Mouse (Mus musculus) hindbrain, embryonic 10.5 days (tissue): ENCODE measurements around the gene Erich6. TPM values are rescaled to one million over a fixed set of nuclear protein-coding genes. Genes with fewer than 3 reads are reported as not detected.
A peak's percentile ranks its signal among the peaks of the same experiment; 100 is the strongest.

Source experiments
- DNase-seq: peaks from one replicate; pipeline ENCODE4 v3.0.0-alpha.2; 2017; ENCODE audit warnings: low spot score
- H3K27ac ChIP-seq: fragments of 300-500 bp; sonication (generic); 2 replicates; pipeline ENCODE4 v1.5.1; 2016; ENCODE audit warnings: mild to moderate bottlenecking, moderate library complexity
- H3K27me3 ChIP-seq: fragments of 300-500 bp; sonication (generic); 2 replicates; pipeline ENCODE4 v1.6.1; 2016; ENCODE audit warnings: mild to moderate bottlenecking; ENCODE audit not compliant: poor library complexity, insufficient read depth, severe bottlenecking
- H3K36me3 ChIP-seq: fragments of 300-500 bp; sonication (generic); 2 replicates; pipeline ENCODE4 v1.6.1; 2016; ENCODE audit warnings: mild to moderate bottlenecking, moderate library complexity
- H3K4me1 ChIP-seq: fragments of 300-500 bp; sonication (generic); replicated peaks from 2 replicates; pipeline ENCODE4 v1.6.1; 2016; ENCODE audit warnings: mild to moderate bottlenecking
- H3K4me3 ChIP-seq: fragments of 300-500 bp; sonication (generic); 2 replicates; pipeline ENCODE4 v1.5.1; 2016; ENCODE audit warnings: mild to moderate bottlenecking, moderate library complexity
- H3K9me3 ChIP-seq: fragments of 300-500 bp; sonication (generic); 2 replicates; pipeline ENCODE4 v1.6.1; 2016; ENCODE audit warnings: mild to moderate bottlenecking, moderate library complexity
- WGBS: fragments of 180-500 bp; shearing (Covaris S2); methylation state at CpG from one replicate; pipeline ENCODE4 v1.1.7; 2016; 5-methylcytosine and 5-hydroxymethylcytosine counted together
- polyA plus RNA-seq: library from polyadenylated mRNA; unstranded; fragments of >200 nt; fragmentation: Nextera tagmentation; extraction: Ambion mirVana; gene quantifications from 2 replicates; pipeline ENCODE4 v1.2.1, GENCODE M21; 2016

Gene Erich6
- polyA plus RNA-seq, 1 experiment from 2014 or later = not detected

GRCm38 (mm10) chr3:58672481-58673183, 35.6 kb upstream of the Erich6 start:
- Histone ChIP-seq H3K4me1 (peaks cover 20% of the 10 kb centered on the region), H3K9me3 (no peaks in the 10 kb centered on the region), H3K27me3 (no peaks in the 10 kb centered on the region), H3K27ac (no peak overlapping the region), H3K4me3 (no peak overlapping the region), H3K36me3 (0 out of 2 replicates have a peak, but pooled peaks cover 3% of the 10 kb centered on the region)
- DNase-seq = no peak
- 80% methylated on average over 4 of the region's 4 CpGs for WGBS

GRCm38 (mm10) chr3:58671616-58672250, 34.7 kb upstream of the Erich6 start:
- WGBS = 64% methylated on average over 6 of the region's 6 CpGs
- Histone ChIP-seq H3K27me3 (no peaks in the 10 kb centered on the region), H3K27ac (no peak overlapping the region), H3K4me3 (no peak overlapping the region), H3K4me1 (peaks cover 11% of the 10 kb centered on the region; the same call in 1 of the 2 replicates), H3K36me3 (0 out of 2 replicates have a peak, but pooled peaks cover 3% of the 10 kb centered on the region), H3K9me3 (no peaks in the 10 kb centered on the region)
- DNase-seq = no peak

- Histone ChIP-seq H3K27ac (no peak overlapping the region), H3K4me1 (no peaks in the 10 kb centered on the region), H3K27me3 (no peaks in the 10 kb centered on the region), H3K4me3 (no peak overlapping the region), H3K36me3 (no peaks in the 10 kb centered on the region), H3K9me3 (peaks cover 6% of the 10 kb centered on the region)
- DNase-seq = no peak
- WGBS = 88% methylated on average over 7 of the region's 7 CpGs
Measured at GRCm38 (mm10) chr3:58663970-58664369, 27.0 kb upstream of the Erich6 start.

- H3K4me1 ChIP-seq = 0 out of 2 replicates have a peak, but pooled peaks cover 2% of the 10 kb centered on the region
- no peak overlapping the region for H3K27ac ChIP-seq
- DNase-seq = no peak
- no peaks in the 10 kb centered on the region for H3K9me3 ChIP-seq
- no peaks in the 10 kb centered on the region for H3K36me3 ChIP-seq
- no peak overlapping the region for H3K4me3 ChIP-seq
- 91% methylated on average over 4 of the region's 4 CpGs for WGBS
- H3K27me3 ChIP-seq = no peaks in the 10 kb centered on the region
Measured at GRCm38 (mm10) chr3:58660636-58661035, 23.6 kb upstream of the Erich6 start.

GRCm38 (mm10) chr3:58657356-58657755, 20.3 kb upstream of the Erich6 start:
- Histone ChIP-seq H3K4me1 (0 out of 2 replicates have a peak, but pooled peaks cover 5% of the 10 kb centered on the region), H3K36me3 (no peaks in the 10 kb centered on the region), H3K4me3 (no peak overlapping the region), H3K27me3 (no peaks in the 10 kb centered on the region), H3K9me3 (no peaks in the 10 kb centered on the region), H3K27ac (no peak overlapping the region)
- DNase-seq = no peak
- WGBS = 40% methylated on average over 2 of the region's 2 CpGs

- Histone ChIP-seq H3K9me3 (no peaks in the 10 kb centered on the region), H3K27ac (no peak overlapping the region), H3K36me3 (no peaks in the 10 kb centered on the region), H3K4me3 (no peak overlapping the region), H3K4me1 (0 out of 2 replicates have a peak, but pooled peaks cover 5% of the 10 kb centered on the region), H3K27me3 (no peaks in the 10 kb centered on the region)
- 60% methylated on average over 17 of the region's 17 CpGs for WGBS
- DNase-seq = peak; percentile 65
Measured at GRCm38 (mm10) chr3:58655362-58656130, 18.5 kb upstream of the Erich6 start.

- Histone ChIP-seq H3K36me3 (no peaks in the 10 kb centered on the region), H3K9me3 (no peaks in the 10 kb centered on the region), H3K4me3 (no peak overlapping the region), H3K4me1 (0 out of 2 replicates have a peak, but pooled peaks cover 5% of the 10 kb centered on the region), H3K27ac (no peak overlapping the region), H3K27me3 (no peaks in the 10 kb centered on the region)
- no peak for DNase-seq
- WGBS = 65% methylated on average over 5 of the region's 5 CpGs
Measured at GRCm38 (mm10) chr3:58653907-58654306, 16.9 kb upstream of the Erich6 start.

GRCm38 (mm10) chr3:58650328-58650727, 13.3 kb upstream of the Erich6 start:
- no peak overlapping the region for H3K4me3 ChIP-seq
- no peaks in the 10 kb centered on the region for H3K36me3 ChIP-seq
- 0 out of 2 replicates have a peak, but pooled peaks cover under 1% of the 10 kb centered on the region for H3K4me1 ChIP-seq
- H3K27ac ChIP-seq = no peak overlapping the region
- WGBS = 81% methylated on average over 4 of the region's 4 CpGs
- no peaks in the 10 kb centered on the region for H3K27me3 ChIP-seq
- DNase-seq = no peak
- no peaks in the 10 kb centered on the region for H3K9me3 ChIP-seq

- Histone ChIP-seq H3K4me3 (no peak overlapping the region), H3K36me3 (no peaks in the 10 kb centered on the region), H3K4me1 (no peaks in the 10 kb centered on the region), H3K9me3 (no peaks in the 10 kb centered on the region), H3K27me3 (no peaks in the 10 kb centered on the region), H3K27ac (no peak overlapping the region)
- no peak for DNase-seq
- 81% methylated on average over 2 of the region's 2 CpGs for WGBS
Measured at GRCm38 (mm10) chr3:58647179-58647578, 10.2 kb upstream of the Erich6 start.

GRCm38 (mm10) chr3:58646180-58646579, 9.2 kb upstream of the Erich6 start:
- Histone ChIP-seq H3K4me3 (no peak overlapping the region), H3K4me1 (no peaks in the 10 kb centered on the region), H3K36me3 (no peaks in the 10 kb centered on the region), H3K27ac (no peak overlapping the region), H3K9me3 (no peaks in the 10 kb centered on the region), H3K27me3 (no peaks in the 10 kb centered on the region)
- no peak for DNase-seq
- WGBS = 83% methylated on average over 4 of the region's 4 CpGs

- peaks cover 8% of the 10 kb centered on the region for H3K4me1 ChIP-seq
- no peaks in the 10 kb centered on the region for H3K36me3 ChIP-seq
- 84% methylated on average over 2 of the region's 2 CpGs for WGBS
- H3K4me3 ChIP-seq = no peak overlapping the region
- H3K27me3 ChIP-seq = no peaks in the 10 kb centered on the region
- no peak overlapping the region for H3K27ac ChIP-seq
- DNase-seq = no peak
- H3K9me3 ChIP-seq = no peaks in the 10 kb centered on the region
Measured at GRCm38 (mm10) chr3:58631693-58632092, 5.3 kb downstream of the Erich6 start.

- no peak for DNase-seq
- Histone ChIP-seq H3K4me3 (no peak overlapping the region), H3K27me3 (no peaks in the 10 kb centered on the region), H3K27ac (no peak overlapping the region), H3K9me3 (no peaks in the 10 kb centered on the region), H3K4me1 (no peaks in the 10 kb centered on the region), H3K36me3 (no peaks in the 10 kb centered on the region)
- 88% methylated on average over 4 of the region's 4 CpGs for WGBS
Measured at GRCm38 (mm10) chr3:58624981-58625380, 12.0 kb downstream of the Erich6 start.
